Mouse (Mus musculus): Measurements from ENCODE around the gene 2310011J03Rik. TPM values are rescaled to one million over a fixed set of nuclear protein-coding genes. Genes with fewer than 3 reads are reported as not detected.
"Not testable (repeated sequence)": the region's sequence is repeated elsewhere in the genome, so short reads cannot be mapped to it uniquely, and the experiment has no call there.

Gene 2310011J03Rik
- polyA plus RNA-seq, 1 experiment from 2014 or later: 40.8 TPM

DNA sequence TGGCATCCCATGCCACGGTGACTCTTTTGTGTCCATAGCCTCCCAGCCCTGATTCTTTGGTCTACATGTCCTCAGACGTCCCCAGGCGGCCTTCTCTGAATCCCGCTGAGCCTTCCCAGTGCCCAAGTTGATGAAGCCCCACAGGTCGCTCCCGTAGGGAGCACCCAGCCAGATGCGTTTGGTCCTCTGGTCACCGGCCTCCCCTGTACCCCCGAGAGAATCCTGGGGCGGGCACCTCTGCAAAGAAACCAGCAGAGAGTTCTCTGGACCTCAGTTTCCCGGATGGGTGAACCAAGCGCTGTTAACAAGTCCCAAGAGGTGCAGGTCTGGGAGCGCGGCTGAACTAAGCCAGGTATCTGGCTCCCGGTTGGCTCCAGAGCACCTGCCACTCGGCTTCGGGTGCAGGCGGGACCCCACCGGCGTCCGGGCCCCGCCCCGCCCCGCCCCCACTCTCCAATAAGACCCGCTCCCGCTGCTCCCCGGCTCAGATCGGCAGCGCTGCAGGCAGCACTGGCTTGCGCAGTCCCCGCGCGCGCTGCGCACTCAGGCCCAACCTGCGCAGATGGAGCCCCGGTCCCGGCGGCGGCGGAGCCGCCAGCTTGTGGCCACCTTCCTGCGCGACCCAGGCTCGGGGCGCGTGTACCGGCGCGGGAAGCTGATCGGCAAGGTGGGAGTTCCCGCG lies 35.8 kb upstream of the 2310011J03Rik start, which contains the start of gene Plk5:
Gene Plk5, plus strand, starts transcription at position 459 of the 682 bp plus-strand sequence.
- ATAC-seq (no peak; the same call in 1 of the 2 replicates), DNase-seq (ENCODE audit: low spot score) (no peak)
- 1% methylated on average over 53 of the region's 53 CpGs for WGBS

DNA sequence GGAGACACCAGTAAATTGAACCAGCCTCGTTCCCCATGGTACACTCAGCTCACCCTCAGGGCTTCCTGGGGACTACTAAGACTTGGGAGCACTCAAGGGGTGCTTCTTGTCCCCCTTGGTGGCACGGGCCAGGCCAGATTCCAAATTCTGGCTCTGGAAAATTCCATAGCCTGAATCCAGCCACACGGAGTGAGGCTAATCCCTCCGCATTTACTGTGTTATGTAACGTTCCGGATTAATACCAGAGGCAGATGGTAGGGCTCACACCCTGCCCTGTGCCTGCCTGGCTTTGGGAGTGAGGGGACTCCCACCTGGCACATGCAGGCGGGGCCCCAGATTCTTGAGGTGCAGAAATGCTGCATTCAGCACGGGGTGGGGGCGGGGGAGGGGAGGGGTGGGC lies 35.1 kb upstream of the 2310011J03Rik start:
- Histone ChIP-seq H3K9ac (ENCODE audit: low read length) (no peak overlapping the region), H3K27me3 (replicated peaks; ENCODE audit: control insufficient read depth, insufficient read depth, low read length) (peaks cover 75% of the 10 kb centered on the region), H3K9me3 (replicated peaks; ENCODE audit: control insufficient read depth, low read length) (no peaks in the 10 kb centered on the region), H3K36me3 (ENCODE audit: control insufficient read depth, insufficient read depth, low read length) (no peaks in the 10 kb centered on the region), H3K27ac (ENCODE audit: low read depth, low read length) (no peak overlapping the region), H3K4me2 (ENCODE audit: low read length) (no peak overlapping the region), H3K4me1 (ENCODE audit: control insufficient read depth, insufficient read depth, low read length) (no peaks in the 10 kb centered on the region), H3K4me3 (ENCODE audit: low read depth, low read length) (no peak overlapping the region)
- WGBS: 5% methylated on average over 8 of the region's 9 CpGs
- no peak for ATAC-seq
- no peak for DNase-seq (ENCODE audit: low spot score)

More for the DNA sequence above, 35.8 kb upstream of the 2310011J03Rik start, which contains the start of gene Plk5:
- H3K4me3 ChIP-seq (ENCODE audit: low read depth, low read length): peak within 1 kb of the TSS; percentile 29
- peaks cover 69% of the 10 kb centered on the region for H3K27me3 ChIP-seq (replicated peaks; ENCODE audit: control insufficient read depth, insufficient read depth, low read length)
- no peaks in the 10 kb centered on the region for H3K36me3 ChIP-seq (ENCODE audit: control insufficient read depth, insufficient read depth, low read length)
- H3K27ac ChIP-seq (ENCODE audit: low read depth, low read length): no peak within 1 kb of the TSS
- no peaks in the 10 kb centered on the region for H3K4me1 ChIP-seq (ENCODE audit: control insufficient read depth, insufficient read depth, low read length)
- peak within 1 kb of the TSS; percentile 2; the same call in 1 of the 2 replicates for H3K9ac ChIP-seq (ENCODE audit: low read length)
- H3K4me2 ChIP-seq (ENCODE audit: low read length): peak within 1 kb of the TSS; percentile 51
- no peaks in the 10 kb centered on the region for H3K9me3 ChIP-seq (replicated peaks; ENCODE audit: control insufficient read depth, low read length)

DNA sequence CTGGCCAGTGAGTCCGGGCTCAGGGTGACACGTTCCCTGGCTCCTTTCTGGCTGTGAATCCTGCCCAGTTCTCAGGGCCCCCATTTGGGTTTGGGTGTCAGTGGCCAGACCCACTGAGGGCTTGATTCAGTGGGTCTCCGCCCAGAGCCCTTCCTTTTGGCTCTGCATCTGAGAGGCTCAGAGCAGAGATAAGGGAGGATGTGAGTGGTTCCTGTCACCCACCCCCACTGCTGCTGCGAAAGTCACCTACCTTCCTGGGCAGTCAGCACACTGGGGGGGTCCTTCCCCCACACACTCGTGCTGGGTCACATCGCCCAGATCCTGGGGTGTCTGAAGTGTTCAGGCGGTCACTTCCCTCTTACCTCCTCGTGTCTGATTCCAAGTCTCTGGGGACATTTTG lies 32.4 kb upstream of the 2310011J03Rik start:
- no peak overlapping the region for H3K4me3 ChIP-seq (ENCODE audit: low read depth, low read length)
- H3K4me1 ChIP-seq (ENCODE audit: control insufficient read depth, insufficient read depth, low read length): no peaks in the 10 kb centered on the region
- no peak overlapping the region for H3K4me2 ChIP-seq (ENCODE audit: low read length)
- 69% methylated on average over 8 of the region's 8 CpGs for WGBS
- H3K9ac ChIP-seq (ENCODE audit: low read length): no peak overlapping the region
- peaks cover 87% of the 10 kb centered on the region for H3K27me3 ChIP-seq (replicated peaks; ENCODE audit: control insufficient read depth, insufficient read depth, low read length)
- no peak for ATAC-seq
- H3K9me3 ChIP-seq (replicated peaks; ENCODE audit: control insufficient read depth, low read length): no peaks in the 10 kb centered on the region
- no peak overlapping the region for H3K27ac ChIP-seq (ENCODE audit: low read depth, low read length)
- no peaks in the 10 kb centered on the region for H3K36me3 ChIP-seq (ENCODE audit: control insufficient read depth, insufficient read depth, low read length)
- no peak for DNase-seq (ENCODE audit: low spot score)

DNA sequence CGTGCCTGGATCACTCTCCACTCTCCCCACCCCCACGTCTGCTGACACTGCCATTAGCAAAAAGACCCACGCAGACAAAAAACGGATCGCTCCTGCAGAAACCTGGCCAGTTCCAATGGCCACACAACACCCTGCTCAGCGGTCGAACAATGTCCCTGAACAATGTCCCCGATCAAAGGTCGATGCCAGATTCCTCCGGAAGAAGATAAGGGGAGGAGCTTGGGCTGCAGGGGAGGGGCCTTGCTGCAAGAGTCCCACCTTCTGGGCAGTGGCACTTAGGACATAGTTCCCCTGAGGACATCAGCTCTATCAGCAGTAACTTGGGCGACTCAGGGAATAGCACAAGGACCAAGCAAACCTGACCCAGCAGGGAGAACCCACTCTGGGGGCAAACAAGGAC lies 31.6 kb upstream of the 2310011J03Rik start:
- H3K9ac ChIP-seq (ENCODE audit: low read length): no peak overlapping the region
- H3K36me3 ChIP-seq (ENCODE audit: control insufficient read depth, insufficient read depth, low read length): no peaks in the 10 kb centered on the region
- no peak overlapping the region for H3K27ac ChIP-seq (ENCODE audit: low read depth, low read length)
- ATAC-seq (no peak), DNase-seq (ENCODE audit: low spot score) (no peak)
- H3K27me3 ChIP-seq (replicated peaks; ENCODE audit: control insufficient read depth, insufficient read depth, low read length): peaks cover 86% of the 10 kb centered on the region
- H3K4me3 ChIP-seq (ENCODE audit: low read depth, low read length): no peak overlapping the region
- H3K4me2 ChIP-seq (ENCODE audit: low read length): no peak overlapping the region
- WGBS: 22% methylated on average over 11 of the region's 11 CpGs
- no peaks in the 10 kb centered on the region for H3K9me3 ChIP-seq (replicated peaks; ENCODE audit: control insufficient read depth, low read length)
- no peaks in the 10 kb centered on the region for H3K4me1 ChIP-seq (ENCODE audit: control insufficient read depth, insufficient read depth, low read length)

DNA sequence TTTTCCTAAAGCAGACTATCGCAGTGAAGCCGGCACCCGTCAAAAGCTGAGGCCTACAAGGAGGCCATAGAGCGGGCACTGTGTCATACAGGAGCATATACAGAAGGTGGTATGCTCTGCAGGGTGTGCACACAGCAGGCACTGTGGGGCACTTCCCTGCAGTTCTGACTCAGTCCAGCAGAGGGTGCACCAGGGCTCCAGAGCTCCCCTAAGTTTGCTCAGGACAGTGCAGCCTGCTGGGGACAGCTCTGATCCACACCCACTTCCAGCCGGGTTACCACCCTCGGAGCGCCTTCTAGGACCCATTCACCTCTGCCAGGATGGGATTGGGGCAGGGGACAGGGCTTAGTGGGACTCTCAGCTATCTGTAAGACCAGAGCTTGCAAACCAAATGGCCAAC lies 30.0 kb upstream of the 2310011J03Rik start:
- H3K36me3 ChIP-seq (ENCODE audit: control insufficient read depth, insufficient read depth, low read length): no peaks in the 10 kb centered on the region
- WGBS: 4% methylated on average over 7 of the region's 7 CpGs
- no peak overlapping the region for H3K27ac ChIP-seq (ENCODE audit: low read depth, low read length)
- no peak overlapping the region for H3K9ac ChIP-seq (ENCODE audit: low read length)
- H3K4me1 ChIP-seq (ENCODE audit: control insufficient read depth, insufficient read depth, low read length): no peaks in the 10 kb centered on the region
- H3K4me3 ChIP-seq (ENCODE audit: low read depth, low read length): no peak overlapping the region
- no peaks in the 10 kb centered on the region for H3K9me3 ChIP-seq (replicated peaks; ENCODE audit: control insufficient read depth, low read length)
- ATAC-seq: peak; percentile 83
- peak; percentile 82 for DNase-seq (ENCODE audit: low spot score)
- no peak overlapping the region for H3K4me2 ChIP-seq (ENCODE audit: low read length)
- H3K27me3 ChIP-seq (replicated peaks; ENCODE audit: control insufficient read depth, insufficient read depth, low read length): peaks cover 79% of the 10 kb centered on the region

DNA sequence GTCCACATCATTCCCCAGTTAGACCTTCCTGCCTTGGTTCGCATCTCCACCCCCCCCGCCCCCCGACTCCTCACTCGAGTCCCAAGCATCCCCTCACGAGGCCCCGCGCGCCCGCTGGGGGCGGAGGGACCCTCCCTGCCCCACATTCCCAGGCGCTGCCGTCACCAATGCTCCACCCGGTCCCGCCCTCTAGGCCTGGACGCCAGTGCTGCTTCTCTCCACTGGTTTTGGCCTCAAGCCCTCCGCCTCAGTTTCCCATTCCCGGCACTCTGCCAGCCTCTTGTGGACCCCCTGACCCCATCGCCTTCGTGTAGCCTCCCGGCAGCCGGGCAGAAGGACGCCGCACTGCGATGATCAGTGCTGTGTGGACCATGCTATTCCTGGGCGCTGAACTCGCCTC lies 28.6 kb upstream of the 2310011J03Rik start:
- no peak overlapping the region for H3K4me3 ChIP-seq (ENCODE audit: low read depth, low read length)
- H3K27ac ChIP-seq (ENCODE audit: low read depth, low read length): no peak overlapping the region
- ATAC-seq (no peak), DNase-seq (ENCODE audit: low spot score) (no peak)
- no peak overlapping the region for H3K9ac ChIP-seq (ENCODE audit: low read length)
- no peaks in the 10 kb centered on the region for H3K9me3 ChIP-seq (replicated peaks; ENCODE audit: control insufficient read depth, low read length)
- H3K4me2 ChIP-seq (ENCODE audit: low read length): no peak overlapping the region
- WGBS: 16% methylated on average over 26 of the region's 26 CpGs
- no peaks in the 10 kb centered on the region for H3K4me1 ChIP-seq (ENCODE audit: control insufficient read depth, insufficient read depth, low read length)
- peaks cover 81% of the 10 kb centered on the region for H3K27me3 ChIP-seq (replicated peaks; ENCODE audit: control insufficient read depth, insufficient read depth, low read length)
- H3K36me3 ChIP-seq (ENCODE audit: control insufficient read depth, insufficient read depth, low read length): no peaks in the 10 kb centered on the region

DNA sequence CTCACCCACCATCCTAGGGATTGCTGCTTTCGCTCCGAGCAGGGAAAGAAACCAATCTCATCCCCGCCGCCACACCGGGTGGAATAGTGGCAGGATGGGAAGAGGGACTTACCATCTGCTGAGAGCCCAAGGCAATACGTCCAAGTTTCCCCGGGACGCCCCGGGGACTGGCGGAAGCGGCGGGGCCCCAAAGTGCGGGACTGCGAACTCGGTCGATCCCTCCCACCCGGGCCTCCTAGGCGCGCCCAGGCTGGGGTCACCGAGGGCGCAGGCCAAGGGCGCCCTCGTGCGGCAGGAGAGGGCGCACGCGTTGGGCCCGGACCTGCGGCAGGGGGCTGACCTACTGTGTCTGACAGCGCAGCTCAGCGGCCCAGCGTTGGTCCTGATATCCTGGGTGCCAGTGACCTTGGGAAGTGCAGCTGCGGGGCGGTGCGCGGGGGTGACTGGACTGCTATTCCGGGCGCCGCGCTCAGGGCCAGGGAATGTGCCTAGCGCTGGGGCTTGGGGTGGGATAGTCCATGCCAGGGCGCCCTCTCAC lies 28.0 kb upstream of the 2310011J03Rik start, which contains the start of gene Adamtsl5:
Gene Adamtsl5, minus strand, starts transcription at position 169 of the 538 bp plus-strand sequence.
- H3K4me3 ChIP-seq (ENCODE audit: low read depth, low read length): 0 out of 2 replicates have a peak within 1 kb of the TSS, but pooled peaks have one; percentile 5
- H3K27me3 ChIP-seq (replicated peaks; ENCODE audit: control insufficient read depth, insufficient read depth, low read length): peaks cover 83% of the 10 kb centered on the region
- no peaks in the 10 kb centered on the region for H3K36me3 ChIP-seq (ENCODE audit: control insufficient read depth, insufficient read depth, low read length)
- H3K9ac ChIP-seq (ENCODE audit: low read length): no peak within 1 kb of the TSS
- H3K9me3 ChIP-seq (replicated peaks; ENCODE audit: control insufficient read depth, low read length): no peaks in the 10 kb centered on the region
- peaks cover 3% of the 10 kb centered on the region; the same call in 1 of the 2 replicates for H3K4me1 ChIP-seq (ENCODE audit: control insufficient read depth, insufficient read depth, low read length)
- 1% methylated on average over 28 of the region's 42 CpGs for WGBS
- ATAC-seq: 0 out of 2 replicates have a peak, but pooled peaks have one; percentile 26
- peak within 1 kb of the TSS; percentile 14; the same call in 1 of the 2 replicates for H3K4me2 ChIP-seq (ENCODE audit: low read length)
- H3K27ac ChIP-seq (ENCODE audit: low read depth, low read length): no peak within 1 kb of the TSS
- DNase-seq (ENCODE audit: low spot score): peak; percentile 31

DNA sequence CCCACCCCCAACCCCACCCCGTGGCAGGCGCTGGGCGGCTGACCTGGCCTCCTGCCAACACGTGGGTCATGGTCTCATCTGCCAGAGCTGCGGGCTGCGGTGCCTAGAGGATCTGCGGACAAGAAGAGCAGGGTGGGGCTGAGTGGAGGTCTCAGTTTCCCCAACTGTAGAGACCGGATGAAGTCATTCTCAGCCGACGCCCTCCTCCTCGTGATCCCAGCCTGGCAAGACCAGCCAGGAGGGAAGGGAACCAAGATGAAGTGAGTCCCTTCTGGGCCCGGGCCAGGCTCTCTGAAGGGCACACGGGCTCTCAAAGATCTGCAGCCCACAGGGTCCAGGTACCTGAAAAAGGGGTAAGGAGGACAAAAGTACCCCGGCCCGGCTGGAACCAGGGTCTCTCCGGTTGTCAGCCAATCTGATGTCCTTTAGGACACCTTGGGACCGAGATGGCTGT lies 27.2 kb upstream of the 2310011J03Rik start:
- no peak overlapping the region for H3K9ac ChIP-seq (ENCODE audit: low read length)
- DNase-seq (ENCODE audit: low spot score) (no peak), ATAC-seq (no peak)
- H3K4me2 ChIP-seq (ENCODE audit: low read length): no peak overlapping the region
- no peaks in the 10 kb centered on the region for H3K36me3 ChIP-seq (ENCODE audit: control insufficient read depth, insufficient read depth, low read length)
- peaks cover 3% of the 10 kb centered on the region; the same call in 1 of the 2 replicates for H3K4me1 ChIP-seq (ENCODE audit: control insufficient read depth, insufficient read depth, low read length)
- no peak overlapping the region for H3K27ac ChIP-seq (ENCODE audit: low read depth, low read length)
- H3K9me3 ChIP-seq (replicated peaks; ENCODE audit: control insufficient read depth, low read length): no peaks in the 10 kb centered on the region
- peaks cover 85% of the 10 kb centered on the region for H3K27me3 ChIP-seq (replicated peaks; ENCODE audit: control insufficient read depth, insufficient read depth, low read length)
- no peak overlapping the region for H3K4me3 ChIP-seq (ENCODE audit: low read depth, low read length)
- WGBS: 13% methylated on average over 17 of the region's 17 CpGs

DNA sequence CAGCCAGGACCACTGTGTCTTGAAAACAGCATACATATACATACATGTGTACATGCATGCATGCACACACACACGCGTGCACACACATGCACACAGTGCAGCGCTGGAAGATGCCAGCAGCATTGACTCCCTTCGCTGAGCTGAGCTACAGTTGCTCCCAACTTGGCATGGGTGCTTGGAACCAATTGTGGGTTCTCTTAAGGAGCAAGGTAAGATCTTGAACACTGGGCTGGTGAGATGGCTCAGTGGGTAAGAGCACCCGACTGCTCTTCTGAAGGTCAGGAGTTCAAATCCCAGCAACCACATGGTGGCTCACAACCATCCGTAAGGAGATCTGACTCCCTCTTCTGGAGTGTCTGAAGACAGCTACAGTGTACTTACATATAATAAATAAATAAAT lies 25.6 kb upstream of the 2310011J03Rik start:
- H3K27ac ChIP-seq (ENCODE audit: low read depth, low read length); ATAC-seq; DNase-seq (ENCODE audit: low spot score); H3K36me3 ChIP-seq (ENCODE audit: control insufficient read depth, insufficient read depth, low read length); H3K9me3 ChIP-seq (replicated peaks; ENCODE audit: control insufficient read depth, low read length); H3K9ac ChIP-seq (ENCODE audit: low read length); H3K4me1 ChIP-seq (ENCODE audit: control insufficient read depth, insufficient read depth, low read length); H3K4me2 ChIP-seq (ENCODE audit: low read length); H3K4me3 ChIP-seq (ENCODE audit: low read depth, low read length): not testable (repeated sequence)
- 78% methylated on average over 5 of the region's 6 CpGs for WGBS
- peaks cover 90% of the 10 kb centered on the region for H3K27me3 ChIP-seq (replicated peaks; ENCODE audit: control insufficient read depth, insufficient read depth, low read length)

Data from forebrain, embryonic 14.5 days (tissue).